Mouse (Mus musculus) cerebellum, adult (tissue): Measurements from ENCODE around the gene 1110057P08Rik.
"Not testable (repeated sequence)": the region's sequence is repeated elsewhere in the genome, so short reads cannot be mapped to it uniquely, and the experiment has no call there.

Source experiments
- ATAC-seq: cut with Nextera tagmentation; 2 replicates; pipeline ENCODE4 v1.9.2; 2017; ENCODE audit warnings: mild to moderate bottlenecking, moderate library complexity, mixed read lengths; ENCODE audit not compliant: insufficient number of reproducible peaks, low FRiP score, low TSS enrichment

1110057P08Rik gene

DNA sequence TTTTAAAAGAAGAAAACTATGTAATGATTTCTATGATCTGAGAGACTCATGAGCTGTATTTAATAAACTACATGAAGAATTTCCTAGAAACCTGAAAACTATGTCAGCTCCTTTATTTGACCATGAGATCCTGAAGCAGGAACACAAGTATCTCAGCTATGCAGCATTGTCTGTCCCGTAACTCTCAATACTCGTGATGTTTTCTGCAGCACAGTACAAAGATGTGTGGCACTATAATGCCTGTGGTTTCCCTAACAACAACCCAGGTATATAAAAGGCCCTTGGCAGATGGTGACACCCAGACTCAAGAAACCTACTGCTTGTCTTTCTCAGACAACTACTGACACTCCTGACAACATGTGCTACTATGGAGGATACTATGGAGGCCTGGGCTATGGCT is at the start of gene 1110057P08Rik:
1110057P08Rik (plus strand) TSS at position 301 of the 400 bp plus-strand sequence.
- ATAC-seq, result no peak

DNA sequence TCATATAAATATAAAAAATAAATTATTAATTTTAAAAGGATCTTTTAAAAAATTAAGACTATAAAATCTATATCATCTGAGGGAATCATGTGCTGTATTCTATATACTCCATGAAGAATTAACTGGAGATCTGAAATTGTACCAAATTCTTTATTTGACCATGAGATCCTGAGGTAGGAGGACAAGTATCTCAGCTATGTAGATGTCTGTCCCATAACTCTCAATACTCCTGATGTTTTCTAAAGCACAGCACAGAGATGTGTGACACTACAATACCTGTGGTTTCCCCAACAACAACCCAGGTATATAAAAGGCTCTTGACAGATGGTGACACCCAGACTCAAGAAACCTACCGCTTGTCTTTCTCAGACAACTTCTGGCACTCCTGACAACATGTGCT is 34.0 kb upstream of the 1110057P08Rik start, which contains the start of gene Gm6358:
Gm6358 (plus strand) TSS at position 301 of the 400 bp plus-strand sequence.
- no peak for ATAC-seq

DNA sequence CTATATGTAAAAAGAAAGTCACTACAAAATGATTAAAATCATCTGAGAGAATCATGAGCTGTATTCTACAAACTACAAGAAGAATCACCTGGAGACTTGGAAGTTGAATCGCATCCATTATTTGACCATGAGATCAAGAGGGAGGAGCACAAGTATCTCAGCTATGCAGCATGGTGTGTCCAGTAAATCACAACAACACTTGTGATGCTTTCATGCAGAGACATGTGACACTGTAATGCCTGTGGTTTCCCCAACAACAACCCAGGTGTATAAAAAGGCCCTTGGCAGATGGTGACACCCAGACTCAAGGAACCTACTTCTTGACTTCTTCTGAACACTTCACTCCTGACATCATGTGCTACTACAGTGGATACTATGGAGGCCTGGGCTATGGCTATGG is 23.7 kb upstream of the 1110057P08Rik start, which contains the start of gene Gm10061:
Gm10061 (plus strand) TSS at position 301 of the 400 bp plus-strand sequence.
- ATAC-seq, result no peak

DNA sequence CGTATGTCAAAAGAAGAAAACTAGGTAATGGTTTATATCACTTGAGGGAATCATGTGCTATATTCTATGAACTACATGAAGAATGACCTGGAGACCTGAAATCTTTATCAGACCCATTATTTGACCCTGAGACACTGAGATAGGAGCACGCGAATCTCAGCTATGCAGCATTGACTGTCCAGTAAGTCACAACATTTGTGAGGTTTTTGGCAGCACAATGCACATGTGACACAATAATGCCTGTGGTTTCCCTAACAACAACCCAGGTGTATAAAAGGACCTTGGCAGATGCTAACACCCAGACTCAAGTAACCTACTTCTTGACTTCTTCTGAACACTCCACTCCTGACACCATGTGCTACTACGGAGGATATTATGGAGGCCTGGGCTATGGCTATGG is 16.9 kb upstream of the 1110057P08Rik start, which contains the start of gene Gm9789:
Gm9789 (plus strand) TSS at position 301 of the 400 bp plus-strand sequence.
- no peak for ATAC-seq

DNA sequence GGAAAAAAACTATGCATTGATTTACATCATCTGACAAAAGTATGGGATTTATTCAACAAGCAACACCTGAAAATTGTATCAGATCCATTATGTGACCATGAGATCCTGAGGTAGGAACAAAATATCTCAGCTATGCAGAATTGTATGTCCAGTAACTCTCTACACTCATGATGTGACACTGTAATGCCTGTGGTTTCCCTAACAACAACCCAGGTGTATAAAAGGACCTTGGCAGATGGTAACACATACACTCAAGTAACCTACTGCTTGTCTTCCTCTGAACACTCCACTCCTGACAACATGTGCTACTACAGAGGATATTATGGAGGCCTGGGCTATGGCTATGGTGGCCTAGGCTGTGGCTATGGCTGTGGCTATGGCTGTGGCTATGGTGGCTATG is 5.3 kb upstream of the 1110057P08Rik start, which contains the start of gene Gm7735:
Gm7735 (plus strand) TSS at position 301 of the 400 bp plus-strand sequence.
- ATAC-seq, result not testable (repeated sequence)

DNA sequence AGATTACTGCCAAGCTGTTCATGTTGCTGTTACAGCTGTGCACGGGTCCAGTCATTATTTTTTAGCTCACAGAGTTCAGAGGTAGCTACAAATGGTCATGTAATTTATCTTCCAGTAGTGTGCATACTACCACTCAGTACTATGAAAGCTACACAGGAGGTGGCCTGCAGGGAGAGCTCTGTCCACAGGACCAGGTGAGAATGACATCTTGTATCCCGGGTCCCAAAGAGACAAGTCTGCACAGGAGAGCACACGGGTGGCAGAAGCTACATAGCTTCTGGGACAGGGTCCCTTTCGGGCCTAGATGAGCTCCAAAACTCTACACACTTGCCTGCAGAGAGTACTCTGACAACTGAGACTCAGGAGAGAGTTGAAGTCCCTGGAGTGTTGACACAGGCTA is 14.1 kb downstream of the 1110057P08Rik start:
- ATAC-seq, result no peak

DNA sequence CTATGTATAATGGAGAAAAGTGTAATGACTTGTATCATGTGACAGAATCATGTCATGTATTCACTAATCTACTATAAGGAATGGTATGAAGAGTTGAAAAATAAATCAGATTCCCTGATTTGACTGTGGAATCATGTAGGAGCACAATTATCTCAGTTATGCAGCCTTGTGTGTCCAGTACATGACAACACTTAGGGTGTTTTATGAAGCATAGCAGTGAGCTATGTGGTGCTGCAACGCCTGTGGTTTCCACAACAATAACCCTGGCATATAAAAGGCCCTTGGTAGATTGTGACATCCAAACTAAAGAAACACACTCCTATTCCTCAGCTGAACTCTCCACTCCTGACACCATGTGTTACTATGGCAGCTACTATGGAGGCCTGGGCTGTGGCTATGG is 31.0 kb downstream of the 1110057P08Rik start, which contains the start of gene Krtap20-2:
Krtap20-2 (plus strand) TSS at position 301 of the 400 bp plus-strand sequence.
- no peak for ATAC-seq
